Mouse (Mus musculus) intestine, postnatal 0 days (tissue): Measurements from ENCODE around the gene Pygo2. TPM values are rescaled to one million over a fixed set of nuclear protein-coding genes. Genes with fewer than 3 reads are reported as not detected.

Source experiments
- ATAC-seq: fragments of 200-750 bp; cut with Nextera tagmentation; 2 replicates; pipeline ENCODE4 v1.8.0; 2017; ENCODE audit warnings: mild to moderate bottlenecking, moderate TSS enrichment, moderate library complexity
- H3K27ac ChIP-seq: fragments of 300-500 bp; sonication (generic); 2 replicates; pipeline ENCODE4 v1.5.1; 2014; ENCODE audit warnings: mild to moderate bottlenecking, low read depth, low read length, moderate library complexity
- H3K27me3 ChIP-seq: fragments of 300-500 bp; sonication (generic); replicated peaks from 2 replicates; pipeline ENCODE4 v1.6.1; 2014; ENCODE audit warnings: low read length, mixed read lengths; ENCODE audit not compliant: control insufficient read depth, insufficient read depth
- H3K36me3 ChIP-seq: fragments of 300-500 bp; sonication (generic); 2 replicates; pipeline ENCODE4 v1.6.1; 2014; ENCODE audit warnings: mild to moderate bottlenecking, moderate library complexity; ENCODE audit not compliant: control insufficient read depth, insufficient read depth
- H3K4me1 ChIP-seq: fragments of 300-500 bp; sonication (generic); replicated peaks from 2 replicates; pipeline ENCODE4 v1.6.1; 2014; ENCODE audit warnings: antibody characterized with exemption, low read length, mixed read lengths; ENCODE audit not compliant: control insufficient read depth, insufficient read depth
- H3K4me2 ChIP-seq: fragments of 300-500 bp; sonication (generic); replicated peaks from 2 replicates; pipeline ENCODE4 v1.6.1; 2014; ENCODE audit warnings: low read depth, mild to moderate bottlenecking, moderate library complexity
- H3K4me3 ChIP-seq: fragments of 300-500 bp; sonication (generic); 2 replicates; pipeline ENCODE4 v1.5.1; 2014; ENCODE audit warnings: low read depth, low read length
- H3K9ac ChIP-seq: fragments of 300-500 bp; sonication (generic); 2 replicates; pipeline ENCODE4 v1.6.1; 2014; ENCODE audit warnings: mild to moderate bottlenecking, low read depth, low read length
- H3K9me3 ChIP-seq: fragments of 300-500 bp; sonication (generic); 2 replicates; pipeline ENCODE4 v1.6.1; 2016; ENCODE audit warnings: mixed run types; ENCODE audit not compliant: control insufficient read depth
- CTCF ChIP-seq: sonication (generic); IDR thresholded peaks from 2 replicates; pipeline ENCODE4 v1.5.1; 2016; ENCODE audit warnings: low read depth, mild to moderate bottlenecking, control low read depth, antibody characterized with exemption, moderate library complexity
- WGBS: fragments of 180-500 bp; shearing (Covaris S2); extraction: QIAGEN DNeasy Blood & Tissue Kit; methylation state at CpG from one replicate; pipeline ENCODE4 v1.1.7; 2014; 5-methylcytosine and 5-hydroxymethylcytosine counted together
- polyA plus RNA-seq: library from polyadenylated mRNA; unstranded; fragments of >200 nt; fragmentation: Nextera tagmentation; extraction: Ambion mirVana; gene quantifications from 2 replicates; pipeline ENCODE4 v1.2.1, GENCODE M21; 2015

The Pygo2 gene
- polyA plus RNA-seq, 1 experiment from 2014 or later, result 17.1 TPM

DNA sequence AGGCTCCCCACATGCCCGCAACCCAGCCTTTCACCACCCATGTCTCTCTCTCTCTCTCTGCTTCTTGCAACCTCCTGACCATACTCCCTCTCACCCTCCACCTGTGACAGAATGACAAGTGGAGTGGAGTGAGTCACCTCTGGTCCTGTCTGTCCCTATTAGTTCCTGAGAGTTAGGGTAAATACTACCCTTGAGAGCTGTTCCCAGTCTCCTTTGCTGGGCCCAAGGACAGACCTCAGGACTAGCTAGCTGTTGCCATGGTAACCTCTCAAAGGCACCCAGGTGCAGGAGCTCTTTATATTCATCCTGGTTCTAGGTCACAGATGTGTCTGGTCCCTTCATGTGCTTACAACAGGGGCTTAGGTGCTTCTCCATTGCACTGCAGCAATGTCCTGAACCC, 21.9 kb downstream of the Pygo2 start:
- H3K9me3 ChIP-seq, result no peaks in the 10 kb centered on the region
- H3K27ac ChIP-seq, result no peak overlapping the region
- H3K27me3 ChIP-seq, result no peaks in the 10 kb centered on the region
- H3K4me3 ChIP-seq, result no peak overlapping the region
- no peaks in the 10 kb centered on the region for H3K4me1 ChIP-seq
- 88% methylated on average over 1 of the region's 1 CpGs for WGBS
- no peak for ATAC-seq
- H3K4me2 ChIP-seq, result no peak overlapping the region
- peaks cover 15% of the 10 kb centered on the region for H3K36me3 ChIP-seq
- H3K9ac ChIP-seq, result no peak overlapping the region
- TF ChIP-seq CTCF, result no peak

DNA sequence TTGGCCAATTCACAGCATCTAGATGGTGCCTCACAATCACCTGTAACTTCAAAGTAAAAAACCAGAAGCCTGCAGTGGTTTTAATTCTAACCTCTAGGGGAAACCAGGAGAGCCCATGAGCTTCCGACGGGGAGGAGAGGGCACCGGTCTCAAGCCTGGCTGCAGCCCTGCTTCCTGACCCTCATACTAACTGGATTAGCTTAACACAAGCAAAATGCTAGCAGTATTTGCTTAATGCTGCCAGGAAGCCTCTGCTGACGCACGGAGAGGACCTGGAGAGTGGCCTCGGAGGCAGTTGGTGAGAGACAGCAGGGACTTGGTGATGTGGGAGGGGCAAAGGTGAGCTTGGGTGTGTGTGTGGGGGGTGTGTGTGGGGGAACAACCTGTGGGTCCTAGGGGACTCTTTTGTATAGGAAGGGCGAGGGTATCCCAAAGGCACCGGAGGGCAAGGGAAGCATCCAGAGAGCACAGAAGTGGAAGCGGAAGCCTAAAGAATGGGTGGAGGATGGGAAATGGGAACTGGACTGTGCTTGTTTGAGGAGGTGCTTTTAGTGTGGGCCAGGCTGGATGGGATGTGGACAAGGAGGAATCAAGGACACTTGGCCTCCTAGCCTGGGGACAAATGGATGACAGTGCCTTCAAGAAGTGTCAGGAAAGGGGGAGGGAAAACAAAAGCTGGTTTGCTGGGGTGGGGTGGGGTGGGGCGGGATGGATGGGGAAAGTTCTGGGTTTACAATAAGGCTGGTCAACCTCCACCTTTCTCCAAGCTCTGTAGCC, 24.6 kb downstream of the Pygo2 start, which contains the start of gene Pmvk:
Pmvk (plus strand) TSS at position 141 of the 777 bp plus-strand sequence.
- Histone ChIP-seq H3K4me2 (0 out of 2 replicates have a peak within 1 kb of the TSS, but pooled peaks have one; percentile 17), H3K4me1 (no peaks in the 10 kb centered on the region), H3K27me3 (no peaks in the 10 kb centered on the region), H3K27ac (no peak within 1 kb of the TSS; the same call in 1 of the 2 replicates), H3K4me3 (no peak within 1 kb of the TSS), H3K9me3 (no peaks in the 10 kb centered on the region), H3K9ac (no peak within 1 kb of the TSS), H3K36me3 (no peaks in the 10 kb centered on the region)
- ATAC-seq, result no peak
- WGBS, result 53% methylated on average over 10 of the region's 10 CpGs
- no peak for TF ChIP-seq CTCF

DNA sequence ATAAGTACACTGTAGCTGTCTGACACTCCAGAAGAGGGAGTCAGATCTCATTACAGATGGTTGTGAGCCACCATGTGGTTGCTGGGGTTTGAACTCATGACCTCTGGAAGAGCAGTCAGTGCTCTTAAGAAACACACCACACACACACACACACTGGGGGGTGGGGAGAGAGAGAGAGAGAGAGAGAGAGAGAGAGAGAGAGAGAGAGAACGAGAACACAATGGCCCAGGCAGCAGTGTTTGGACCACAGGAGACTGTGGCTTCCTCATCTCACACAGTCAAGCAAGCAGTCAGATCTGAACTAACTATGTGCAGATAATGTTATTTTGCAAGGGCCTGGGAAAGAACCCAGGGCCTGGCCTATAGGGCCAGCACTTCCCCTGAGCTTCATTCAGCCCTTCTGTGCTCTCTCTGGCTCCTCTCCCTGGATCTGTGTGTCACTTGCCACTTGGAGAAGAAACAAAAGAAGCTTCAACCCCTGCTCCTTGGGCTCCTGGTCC, 25.8 kb downstream of the Pygo2 start:
- WGBS, result 100% methylated on average over 1 of the region's 1 CpGs
- no peaks in the 10 kb centered on the region for H3K9me3 ChIP-seq
- H3K4me3 ChIP-seq, result no peak overlapping the region
- H3K27me3 ChIP-seq, result no peaks in the 10 kb centered on the region
- peaks cover 4% of the 10 kb centered on the region; the same call in 1 of the 2 replicates for H3K4me1 ChIP-seq
- no peaks in the 10 kb centered on the region for H3K36me3 ChIP-seq
- H3K4me2 ChIP-seq, result no peak overlapping the region
- no peak overlapping the region for H3K9ac ChIP-seq
- H3K27ac ChIP-seq, result no peak overlapping the region
- no peak for ATAC-seq
- no peak for TF ChIP-seq CTCF

DNA sequence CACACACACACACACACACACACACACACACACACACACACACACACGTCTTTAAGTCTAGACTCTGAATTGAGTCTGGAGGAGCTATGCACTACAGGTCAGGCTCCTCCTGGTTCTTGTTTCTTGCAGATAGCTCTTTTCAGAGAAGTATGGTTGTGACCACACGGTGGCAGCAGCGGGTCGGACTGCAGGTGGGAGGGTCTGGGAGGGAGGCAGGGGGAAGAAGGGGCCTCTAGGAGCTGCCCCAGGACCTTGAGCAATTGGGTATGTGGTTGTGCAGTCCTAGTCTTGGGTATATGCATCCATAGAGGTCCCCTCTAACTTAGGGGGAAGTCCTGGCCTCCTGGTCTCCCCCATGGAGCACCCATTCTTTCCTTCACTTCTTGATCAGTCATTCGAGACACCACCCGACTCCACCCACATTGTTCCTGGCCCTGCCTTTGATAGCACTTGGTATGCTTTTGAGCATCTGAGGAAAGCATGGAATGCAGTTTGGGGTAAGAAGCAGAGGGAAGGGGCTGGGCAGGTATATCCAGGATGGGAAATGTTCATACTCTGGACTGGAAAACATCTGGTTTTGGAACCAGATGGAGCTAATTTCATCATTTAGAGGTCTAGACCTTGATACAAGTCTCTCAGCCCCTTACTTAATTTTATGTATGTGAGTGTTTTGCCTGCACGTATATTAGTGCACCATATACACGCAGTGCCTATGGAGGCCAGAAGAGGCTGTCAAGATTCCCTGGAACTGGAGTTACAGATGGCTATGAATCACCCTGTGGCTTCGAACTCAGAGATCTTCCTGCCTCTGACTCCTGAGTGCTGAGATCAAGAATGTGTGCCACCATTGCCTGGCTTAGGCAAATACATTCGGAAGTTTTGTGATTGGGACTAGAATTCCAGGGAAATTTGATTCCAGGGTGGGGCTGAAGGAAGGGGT, 27.0 kb downstream of the Pygo2 start:
- peak; percentile 87 for TF ChIP-seq CTCF
- no peak overlapping the region for H3K27ac ChIP-seq
- 32% methylated on average over 10 of the region's 10 CpGs for WGBS
- H3K27me3 ChIP-seq, result no peaks in the 10 kb centered on the region
- peak; percentile 26; the same call in 1 of the 2 replicates for ATAC-seq
- no peak overlapping the region for H3K4me3 ChIP-seq
- no peak overlapping the region; the same call in 1 of the 2 replicates for H3K4me2 ChIP-seq
- no peaks in the 10 kb centered on the region for H3K36me3 ChIP-seq
- H3K9me3 ChIP-seq, result no peaks in the 10 kb centered on the region
- no peak overlapping the region for H3K9ac ChIP-seq
- H3K4me1 ChIP-seq, result peaks cover 4% of the 10 kb centered on the region; the same call in 1 of the 2 replicates

DNA sequence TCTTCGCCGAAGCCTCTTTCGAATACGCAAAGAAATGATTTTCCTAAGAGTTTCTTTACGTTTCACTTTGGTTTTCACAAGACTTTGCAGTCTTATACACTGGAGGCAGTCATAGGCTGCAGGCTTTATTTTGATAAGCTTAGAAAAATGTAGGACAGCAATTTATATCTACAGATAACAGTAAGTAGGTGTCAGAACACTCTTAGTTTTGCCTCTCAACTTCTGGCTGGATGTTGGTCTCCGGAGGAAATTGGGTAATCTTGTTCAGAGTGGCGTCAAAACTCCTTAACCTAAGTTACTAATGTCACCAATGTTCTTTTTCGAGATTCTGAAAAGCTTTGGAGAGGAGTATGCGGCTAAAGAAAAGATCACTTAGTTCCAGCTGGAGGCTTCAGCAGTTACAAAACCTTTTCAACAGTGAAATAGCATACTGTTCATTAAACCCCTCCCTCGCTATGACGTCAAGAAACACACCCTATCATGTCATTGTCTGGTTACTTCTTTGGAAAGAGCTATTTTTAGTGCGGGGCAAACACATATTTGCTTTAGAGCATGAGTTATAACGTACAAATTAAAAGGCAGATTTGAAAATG, 28.5 kb downstream of the Pygo2 start:
- TF ChIP-seq CTCF, result no peak
- Histone ChIP-seq H3K27me3 (no peaks in the 10 kb centered on the region), H3K4me3 (peak overlapping the region; percentile 54), H3K4me1 (peaks cover 4% of the 10 kb centered on the region; the same call in 1 of the 2 replicates), H3K27ac (0 out of 2 replicates have a peak overlapping the region, but pooled peaks have one; percentile 74), H3K9ac (no peak overlapping the region), H3K9me3 (no peaks in the 10 kb centered on the region), H3K4me2 (peak overlapping the region; percentile 81), H3K36me3 (no peaks in the 10 kb centered on the region)
- ATAC-seq, result peak; percentile 58
- WGBS, result 44% methylated on average over 13 of the region's 13 CpGs
